Mouse (Mus musculus) effector memory CD4-positive, alpha-beta T cell, adult 7 months (primary cell): ENCODE measurements around the gene Cyp4f40. TPM values are rescaled to one million over a fixed set of nuclear protein-coding genes. Genes with fewer than 3 reads are reported as not detected.

Experiments
- polyA plus RNA-seq: library from polyadenylated mRNA; unstranded; fragments of 100-300 nt; shearing (Covaris generic); gene quantifications from one replicate; pipeline ENCODE4 v1.2.1, GENCODE M21; 2017

Cyp4f40 gene
- 0.23 TPM for polyA plus RNA-seq

DNA sequence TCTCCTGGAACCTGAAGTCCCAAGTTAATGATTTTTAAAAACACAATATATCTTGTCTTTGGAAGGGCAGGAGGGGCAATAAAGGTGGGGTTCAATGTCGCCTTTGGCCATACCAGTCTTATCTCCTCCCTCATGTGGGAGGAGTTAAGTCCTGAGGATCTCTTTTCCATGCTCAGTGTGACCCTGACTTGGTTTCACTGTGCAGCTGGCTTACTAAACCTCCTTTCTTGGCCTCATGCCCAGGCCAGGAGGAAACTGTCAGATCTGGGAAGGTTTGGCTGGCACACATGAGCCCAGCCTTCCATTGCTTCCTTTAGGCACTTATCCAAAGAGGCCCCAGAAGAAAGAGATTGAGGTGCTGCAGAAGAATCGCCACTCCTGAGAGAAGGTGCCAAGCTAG lies at the start of gene Cyp4f40:
Gene Cyp4f40, plus strand, starts transcription at position 189 of the 400 bp plus-strand sequence.

DNA sequence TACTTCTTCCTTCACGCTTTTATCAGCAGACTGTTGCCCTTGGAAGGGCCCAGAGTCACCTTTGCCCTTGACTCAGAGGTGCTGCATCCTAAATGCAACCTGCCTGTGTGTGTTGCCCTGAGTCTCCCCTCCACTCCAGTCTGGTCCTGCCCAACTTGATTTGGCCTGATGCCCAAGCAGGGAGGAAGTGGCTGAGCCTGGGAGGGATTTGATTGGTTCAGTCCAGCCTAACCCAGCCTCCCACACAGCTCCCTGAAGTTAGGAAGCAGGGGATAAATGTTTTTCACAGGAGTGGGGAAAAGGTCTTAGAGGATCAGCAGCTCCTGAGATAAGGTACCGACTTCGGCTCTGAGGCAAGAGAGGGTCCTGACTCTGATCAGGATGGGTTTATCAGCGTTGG lies 37.7 kb upstream of the Cyp4f40 start, which contains the start of gene Cyp4f37:
Gene Cyp4f37, plus strand, starts transcription at position 292 of the 400 bp plus-strand sequence.

DNA sequence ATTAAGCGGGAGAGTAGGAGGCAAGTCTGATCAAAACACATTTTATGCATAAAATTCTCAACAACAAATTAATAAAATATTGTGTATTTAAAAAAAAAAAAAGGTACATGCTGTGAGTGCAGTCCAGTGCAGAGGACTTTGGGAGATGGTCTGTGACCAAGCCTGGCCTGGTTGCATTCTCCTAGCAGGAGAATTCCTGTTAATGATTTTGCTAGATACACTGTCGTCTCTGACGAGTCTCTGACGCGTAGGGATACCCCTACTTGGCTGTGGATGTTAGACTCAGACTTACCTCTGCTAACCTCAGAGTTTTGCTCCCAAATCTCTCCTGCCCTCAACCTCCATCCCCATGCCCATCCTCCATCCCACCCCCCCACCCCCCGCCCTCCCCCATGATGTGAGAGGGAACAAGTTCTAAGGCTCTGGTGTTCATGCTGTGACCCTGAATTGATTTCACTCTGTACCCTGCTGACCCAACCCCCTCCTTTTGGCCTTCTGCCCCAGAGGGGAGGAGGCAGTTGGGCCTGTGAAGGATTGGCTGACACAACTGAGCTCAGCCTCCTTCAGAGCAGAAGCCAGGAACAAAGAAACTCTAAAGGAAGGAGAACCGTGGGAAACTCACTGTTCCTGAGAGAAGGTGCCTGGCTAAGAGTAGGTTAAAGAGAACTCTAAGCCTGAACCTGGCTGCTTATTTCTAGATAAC lies 26.5 kb downstream of the Cyp4f40 start, which contains the start of gene Cyp4f15:
Gene Cyp4f15, plus strand, starts transcription at position 580 of the 703 bp plus-strand sequence.

Other genes with a start within 250 kb of the Cyp4f40 start
- 34.3 TPM for gene Pglyrp2, start 234.7 kb upstream of the Cyp4f40 start, polyA plus RNA-seq
- not detected for gene Cyp4f39, start 206.2 kb upstream of the Cyp4f40 start, polyA plus RNA-seq
- gene Cyp4f17, start 152.8 kb upstream of the Cyp4f40 start, polyA plus RNA-seq = 1.0 TPM
- gene Cyp4f16, start 122.3 kb upstream of the Cyp4f40 start, polyA plus RNA-seq = 13.9 TPM
- gene Cyp4f37, start 37.6 kb upstream of the Cyp4f40 start, polyA plus RNA-seq = not detected
- gene Cyp4f15, start 26.7 kb downstream of the Cyp4f40 start, polyA plus RNA-seq = not detected
- 33.0 TPM for gene Zfp871, start 129.4 kb downstream of the Cyp4f40 start, polyA plus RNA-seq
- 0.15 TPM for gene Zfp811, start 151.0 kb downstream of the Cyp4f40 start, polyA plus RNA-seq
- 1.5 TPM for gene Zfp799, start 171.4 kb downstream of the Cyp4f40 start, polyA plus RNA-seq
- gene Zfp870, start 232.7 kb downstream of the Cyp4f40 start, polyA plus RNA-seq = not detected